Mouse (Mus musculus) embryonic facial prominence, embryonic 14.5 days (tissue): ENCODE data around the gene Mettl1. TPM values are rescaled to one million over a fixed set of nuclear protein-coding genes. Genes with fewer than 3 reads are reported as not detected.
A peak's percentile ranks its signal among the peaks of the same experiment; 100 is the strongest.

Source experiments
- ATAC-seq: fragments of 200-750 bp; cut with Nextera tagmentation; 2 replicates; pipeline ENCODE4 v1.8.0; 2017; ENCODE audit warnings: low read depth, moderate number of reproducible peaks, moderate TSS enrichment
- DNase-seq: peaks from one replicate; pipeline ENCODE4 v3.0.0-alpha.2; 2015; ENCODE audit warnings: low spot score
- H3K27ac ChIP-seq: fragments of 300-500 bp; sonication (generic); replicated peaks from 2 replicates; pipeline ENCODE4 v1.5.1; 2014; ENCODE audit warnings: low read depth, mild to moderate bottlenecking, low read length, moderate library complexity
- H3K27me3 ChIP-seq: fragments of 300-500 bp; sonication (generic); replicated peaks from 2 replicates; pipeline ENCODE4 v1.6.1; 2014; ENCODE audit warnings: low read length; ENCODE audit not compliant: control insufficient read depth, insufficient read depth
- H3K36me3 ChIP-seq: fragments of 300-500 bp; sonication (generic); 2 replicates; pipeline ENCODE4 v1.6.1; 2014; ENCODE audit warnings: low read length, mixed read lengths; ENCODE audit not compliant: control insufficient read depth, insufficient read depth
- H3K4me1 ChIP-seq: fragments of 300-500 bp; sonication (generic); 2 replicates; pipeline ENCODE4 v1.6.1; 2014; ENCODE audit warnings: antibody characterized with exemption, low read length; ENCODE audit not compliant: control insufficient read depth, insufficient read depth
- H3K4me2 ChIP-seq: fragments of 300-500 bp; sonication (generic); 2 replicates; pipeline ENCODE4 v1.6.1; 2014; ENCODE audit warnings: low read depth, mild to moderate bottlenecking, low read length, moderate library complexity, mixed read lengths
- H3K4me3 ChIP-seq: fragments of 300-500 bp; sonication (generic); 2 replicates; pipeline ENCODE4 v1.5.1; 2014; ENCODE audit warnings: low read depth, mild to moderate bottlenecking, low read length
- H3K9ac ChIP-seq: fragments of 300-500 bp; sonication (generic); 2 replicates; pipeline ENCODE4 v1.6.1; 2014; ENCODE audit warnings: low read depth, mild to moderate bottlenecking, low read length, moderate library complexity, mixed read lengths
- H3K9me3 ChIP-seq: fragments of 300-500 bp; sonication (generic); 2 replicates; pipeline ENCODE4 v1.6.1; 2016; ENCODE audit warnings: low read length; ENCODE audit not compliant: control insufficient read depth
- WGBS: fragments of 180-500 bp; shearing (Covaris S2); extraction: QIAGEN DNeasy Blood & Tissue Kit; methylation state at CpG from one replicate; pipeline ENCODE4 v1.1.7; 2014; 5-methylcytosine and 5-hydroxymethylcytosine counted together
- polyA plus RNA-seq: library from polyadenylated mRNA; unstranded; fragments of >200 nt; fragmentation: Nextera tagmentation; extraction: Ambion mirVana; gene quantifications from 2 replicates; pipeline ENCODE4 v1.2.1, GENCODE M21; 2014

Gene Mettl1
- polyA plus RNA-seq, 1 experiment from 2014 or later = 47.7 TPM

DNA sequence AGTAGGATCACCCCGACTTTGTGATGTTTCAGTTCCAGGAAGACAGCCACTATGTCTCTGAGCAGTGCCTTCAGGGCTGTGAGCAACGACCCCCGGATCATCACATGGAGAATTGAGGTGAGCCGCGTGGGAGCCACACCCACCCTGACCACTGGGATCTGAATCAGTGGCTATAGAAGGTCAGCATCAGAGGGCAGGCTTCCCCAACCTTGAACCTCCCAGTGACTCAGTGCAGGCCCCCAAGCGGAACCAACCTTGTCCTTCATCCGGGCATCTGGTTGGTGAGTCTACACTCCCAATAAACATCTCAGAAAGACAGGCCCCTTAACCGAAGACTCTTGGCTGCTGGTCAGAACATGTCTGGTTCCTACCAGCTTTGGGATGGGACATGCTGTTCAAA, 37.9 kb upstream of the Mettl1 start:
- H3K27me3 ChIP-seq = no peaks in the 10 kb centered on the region
- DNase-seq (no peak), ATAC-seq (no peak)
- WGBS = 82% methylated on average over 8 of the region's 8 CpGs
- no peaks in the 10 kb centered on the region for H3K4me1 ChIP-seq
- peaks cover 25% of the 10 kb centered on the region for H3K36me3 ChIP-seq
- no peaks in the 10 kb centered on the region for H3K9me3 ChIP-seq
- no peak overlapping the region for H3K4me3 ChIP-seq
- H3K9ac ChIP-seq = no peak overlapping the region
- H3K4me2 ChIP-seq = no peak overlapping the region
- H3K27ac ChIP-seq = no peak overlapping the region

DNA sequence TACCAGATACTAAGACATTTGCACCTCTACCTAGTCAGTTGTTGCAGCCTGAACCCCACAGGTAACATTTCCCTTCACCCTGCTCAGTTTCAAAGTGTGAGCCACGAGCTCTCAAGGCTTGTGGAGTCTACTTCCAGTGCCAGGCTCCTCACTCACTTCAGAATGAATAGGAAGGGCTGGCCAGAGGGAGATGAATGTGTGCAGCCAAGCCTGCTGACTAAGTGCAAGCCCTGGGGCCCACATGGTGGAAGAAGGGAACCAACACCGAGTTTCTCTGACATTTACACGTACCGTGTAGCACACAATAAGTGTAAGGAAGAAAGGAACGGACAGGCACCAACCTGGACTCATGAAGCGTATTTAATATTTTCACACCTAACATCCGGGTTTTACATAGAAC, 37.4 kb upstream of the Mettl1 start:
- WGBS = 81% methylated on average over 7 of the region's 7 CpGs

DNA sequence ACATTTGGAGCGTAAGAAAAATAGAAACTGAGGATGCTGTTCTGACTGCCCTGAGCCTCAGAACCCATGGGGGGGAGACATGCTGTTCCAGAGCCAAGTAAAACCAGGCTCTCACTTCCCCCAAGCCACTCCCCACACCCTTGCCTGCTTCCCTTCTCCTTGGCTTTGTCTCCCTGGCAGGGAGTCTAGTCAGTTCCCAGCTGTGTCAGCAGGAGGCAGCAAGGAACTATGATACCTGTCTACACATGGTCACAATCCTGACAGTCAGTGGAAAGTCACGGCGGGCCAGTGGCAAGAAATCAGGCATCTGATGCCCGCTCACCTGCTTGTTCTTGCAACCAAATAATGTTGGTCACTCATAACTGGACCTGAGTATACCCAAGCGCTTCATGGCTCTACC, 24.7 kb upstream of the Mettl1 start:
- H3K27me3 ChIP-seq = no peaks in the 10 kb centered on the region
- H3K27ac ChIP-seq = no peak overlapping the region; the same call in 1 of the 2 replicates
- H3K4me1 ChIP-seq = no peaks in the 10 kb centered on the region
- H3K4me3 ChIP-seq = no peak overlapping the region
- H3K4me2 ChIP-seq = no peak overlapping the region
- DNase-seq (peak; percentile 45), ATAC-seq (peak; percentile 17; the same call in 1 of the 2 replicates)
- 53% methylated on average over 5 of the region's 5 CpGs for WGBS
- H3K9me3 ChIP-seq = no peaks in the 10 kb centered on the region
- H3K9ac ChIP-seq = 0 out of 2 replicates have a peak overlapping the region, but pooled peaks have one; percentile 6
- no peaks in the 10 kb centered on the region for H3K36me3 ChIP-seq

More for the DNA sequence above, 37.4 kb upstream of the Mettl1 start:
- DNase-seq = no peak
- Histone ChIP-seq H3K27me3 (no peaks in the 10 kb centered on the region), H3K4me1 (no peaks in the 10 kb centered on the region), H3K36me3 (peaks cover 20% of the 10 kb centered on the region), H3K4me2 (no peak overlapping the region), H3K9ac (no peak overlapping the region), H3K27ac (no peak overlapping the region), H3K4me3 (no peak overlapping the region), H3K9me3 (no peaks in the 10 kb centered on the region)
- no peak for ATAC-seq

DNA sequence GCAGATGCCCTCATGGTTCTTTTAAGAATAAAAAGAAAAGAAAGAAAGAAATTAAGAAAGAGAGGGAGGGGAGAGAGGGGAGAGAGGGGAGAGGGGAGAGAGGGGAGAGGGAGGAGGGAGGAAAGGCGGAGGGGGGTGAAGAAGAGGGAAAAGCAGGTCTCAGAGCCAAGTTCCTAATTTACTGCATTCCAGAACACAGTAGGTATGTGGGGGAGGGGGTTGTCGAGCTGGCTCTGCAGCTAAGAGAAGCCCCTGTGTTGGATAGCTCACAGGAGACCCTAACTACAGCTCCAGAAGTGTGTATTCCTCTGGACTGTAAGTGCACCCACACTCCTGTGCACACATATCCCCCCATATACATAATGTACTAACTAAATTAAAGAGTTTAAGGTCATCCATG, 24.1 kb upstream of the Mettl1 start:
- no peaks in the 10 kb centered on the region for H3K4me1 ChIP-seq
- DNase-seq (peak; percentile 44), ATAC-seq (peak; percentile 48; the same call in 1 of the 2 replicates)
- H3K4me2 ChIP-seq = no peak overlapping the region
- H3K27ac ChIP-seq = no peak overlapping the region; the same call in 1 of the 2 replicates
- H3K27me3 ChIP-seq = no peaks in the 10 kb centered on the region
- 0 out of 2 replicates have a peak, but pooled peaks cover 4% of the 10 kb centered on the region for H3K36me3 ChIP-seq
- H3K4me3 ChIP-seq = no peak overlapping the region
- H3K9ac ChIP-seq = no peak overlapping the region
- WGBS = 24% methylated on average over 2 of the region's 2 CpGs
- no peaks in the 10 kb centered on the region for H3K9me3 ChIP-seq

DNA sequence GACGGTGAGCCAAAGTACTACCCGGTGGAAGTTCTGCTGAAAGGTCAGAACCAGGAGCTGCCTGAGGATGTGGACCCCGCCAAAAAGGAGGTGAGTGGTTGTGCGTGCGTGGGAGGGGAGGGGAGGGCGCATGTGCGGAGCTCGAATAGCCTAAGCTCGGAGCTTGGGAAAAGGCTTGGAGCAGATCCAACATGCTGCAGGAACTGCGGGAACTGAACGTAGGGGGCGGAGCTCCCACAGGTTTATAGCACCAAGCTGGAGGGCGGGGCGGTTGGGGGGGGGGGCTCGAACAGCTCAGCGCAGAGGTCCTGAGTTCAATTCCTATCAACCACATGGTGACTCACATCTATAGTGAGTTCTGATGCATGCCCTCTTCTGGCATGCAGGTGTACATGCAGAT, 22.8 kb upstream of the Mettl1 start:
- DNase-seq = no peak
- peaks cover 17% of the 10 kb centered on the region for H3K36me3 ChIP-seq
- no peak overlapping the region for H3K4me3 ChIP-seq
- H3K4me2 ChIP-seq = no peak overlapping the region
- H3K9me3 ChIP-seq = no peaks in the 10 kb centered on the region
- no peak for ATAC-seq
- no peaks in the 10 kb centered on the region for H3K4me1 ChIP-seq
- H3K27me3 ChIP-seq = no peaks in the 10 kb centered on the region
- 70% methylated on average over 16 of the region's 16 CpGs for WGBS
- H3K27ac ChIP-seq = no peak overlapping the region
- no peak overlapping the region for H3K9ac ChIP-seq

DNA sequence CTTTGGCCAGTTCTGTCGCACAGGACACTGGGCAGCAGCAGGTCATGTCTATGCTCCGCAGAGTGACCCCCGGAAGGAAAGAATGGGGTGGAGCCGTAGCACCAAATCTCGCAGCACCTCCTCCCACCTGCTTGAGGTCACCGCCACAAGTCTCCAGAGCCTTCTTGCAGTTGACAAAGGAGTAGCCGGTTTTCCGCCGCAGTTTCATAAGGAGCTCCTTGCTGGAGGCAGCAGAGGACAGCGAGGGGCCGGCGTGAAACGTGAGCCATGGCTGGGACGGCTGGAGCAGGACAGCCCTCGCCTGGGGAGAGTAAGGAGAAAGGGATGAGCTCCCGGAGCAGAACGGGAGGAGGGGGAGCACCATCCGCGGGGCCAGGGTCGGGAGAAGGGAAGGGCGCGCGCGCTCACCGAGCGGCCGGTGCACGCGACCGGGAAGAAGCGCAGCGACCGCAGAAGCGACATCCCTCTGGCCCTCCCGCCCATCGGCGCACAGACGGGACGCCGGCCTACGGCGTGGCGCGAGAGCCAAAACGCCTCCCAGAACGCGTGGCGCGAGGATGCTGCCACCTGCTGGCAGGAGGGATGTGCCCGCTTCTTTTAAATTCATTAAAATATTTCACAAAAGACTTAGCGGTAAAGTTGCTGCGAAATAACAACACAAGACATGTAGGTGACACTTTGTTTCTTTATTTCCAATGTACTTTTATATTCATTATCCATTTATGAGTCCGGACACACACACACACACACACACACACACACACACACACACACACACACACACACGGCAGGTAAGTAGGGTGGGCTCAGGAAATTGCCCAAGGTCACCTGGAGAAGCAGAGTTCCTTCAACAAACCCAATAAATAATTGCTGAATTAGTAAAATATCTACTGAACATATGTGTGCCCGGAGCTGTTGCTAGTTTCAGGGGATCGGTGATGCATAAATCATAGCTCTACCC, 10.6 kb upstream of the Mettl1 start, which contains the start of gene Tsfm:
Gene Tsfm, minus strand, starts transcription at position 505 of the 961 bp plus-strand sequence.
- Histone ChIP-seq H3K9ac (peak within 1 kb of the TSS; percentile 81), H3K4me2 (peak within 1 kb of the TSS; percentile 90), H3K4me1 (no peaks in the 10 kb centered on the region), H3K4me3 (peak within 1 kb of the TSS; percentile 70), H3K36me3 (peaks cover 38% of the 10 kb centered on the region), H3K27me3 (no peaks in the 10 kb centered on the region), H3K27ac (peak within 1 kb of the TSS; percentile 42), H3K9me3 (no peaks in the 10 kb centered on the region)
- ATAC-seq (peak; percentile 91), DNase-seq (peak; percentile 94)
- WGBS = 7% methylated on average over 44 of the region's 56 CpGs

DNA sequence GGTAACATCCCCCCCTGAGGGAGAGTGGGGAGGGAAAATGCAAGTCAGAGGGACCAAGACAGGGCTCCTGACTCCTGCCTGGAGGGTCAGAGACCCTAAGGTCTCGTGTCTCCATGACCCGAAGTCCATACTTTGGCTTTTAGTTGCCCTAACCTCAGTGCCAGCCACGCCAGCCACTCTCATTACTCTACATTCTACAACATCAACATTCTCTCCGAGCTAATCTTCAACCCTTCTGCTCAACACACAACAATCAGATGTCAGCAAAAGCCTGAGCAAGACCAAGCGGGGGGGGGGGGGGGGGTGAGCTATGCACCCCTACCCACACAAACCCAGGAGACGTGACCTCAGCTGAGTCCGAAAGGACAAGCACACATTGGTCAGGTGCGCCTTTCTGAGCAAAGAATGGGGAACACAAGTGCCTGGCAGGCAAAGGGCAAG, 7.9 kb upstream of the Mettl1 start:
- H3K9me3 ChIP-seq = no peaks in the 10 kb centered on the region
- H3K4me2 ChIP-seq = no peak overlapping the region
- no peak overlapping the region for H3K27ac ChIP-seq
- H3K27me3 ChIP-seq = no peaks in the 10 kb centered on the region
- H3K9ac ChIP-seq = no peak overlapping the region
- no peak for DNase-seq
- peaks cover 11% of the 10 kb centered on the region; the same call in 1 of the 2 replicates for H3K36me3 ChIP-seq
- 86% methylated on average over 8 of the region's 8 CpGs for WGBS
- no peak for ATAC-seq
- H3K4me1 ChIP-seq = no peaks in the 10 kb centered on the region
- H3K4me3 ChIP-seq = no peak overlapping the region

DNA sequence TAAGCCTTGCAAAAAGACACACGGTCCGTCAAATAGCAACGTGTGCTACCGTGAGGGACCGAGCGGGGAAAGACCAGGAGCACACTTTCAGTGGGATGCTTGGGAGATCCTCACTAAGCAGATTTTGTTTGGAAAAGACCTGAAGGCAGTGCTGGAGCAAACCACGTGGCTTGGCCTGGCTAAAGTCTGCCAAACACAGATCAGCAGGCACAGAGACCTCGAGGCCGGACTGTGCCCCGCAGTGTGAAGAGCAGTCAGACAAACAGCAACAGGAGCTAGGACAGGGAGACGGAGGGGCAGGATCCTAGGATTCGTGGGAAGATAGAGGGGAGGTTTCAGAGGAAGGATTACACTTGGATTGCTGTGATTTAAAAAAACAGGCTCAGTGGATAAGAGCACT, 4.9 kb upstream of the Mettl1 start:
- 87% methylated on average over 12 of the region's 12 CpGs for WGBS
- ATAC-seq (no peak), DNase-seq (no peak)
- Histone ChIP-seq H3K36me3 (no peaks in the 10 kb centered on the region), H3K27ac (no peak overlapping the region), H3K9ac (no peak overlapping the region), H3K27me3 (no peaks in the 10 kb centered on the region), H3K4me3 (no peak overlapping the region), H3K9me3 (no peaks in the 10 kb centered on the region), H3K4me2 (no peak overlapping the region), H3K4me1 (no peaks in the 10 kb centered on the region; the same call in 1 of the 2 replicates)
